Mouse (Mus musculus) midbrain, embryonic 14.5 days (tissue): ENCODE measurements at regions not wholly inside any gene's neighbourhood (a gene's known extent, or its start where the extent isn't known, plus 50 kb on each side); places are given as distances from the start of the nearest gene placed in this dataset.

ENCODE experiments used
- ATAC-seq: fragments of 200-750 bp; cut with Nextera tagmentation; 2 replicates; pipeline ENCODE4 v1.8.0; 2017; ENCODE audit warnings: moderate number of reproducible peaks, moderate library complexity; ENCODE audit not compliant: low FRiP score, low TSS enrichment
- DNase-seq: peaks from one replicate; pipeline ENCODE4 v3.0.0-alpha.2; 2015
- H3K27ac ChIP-seq: fragments of 300-500 bp; sonication (generic); replicated peaks from 2 replicates; pipeline ENCODE4 v1.5.1; 2014; ENCODE audit warnings: mild to moderate bottlenecking, low read depth, low read length, moderate library complexity
- H3K27me3 ChIP-seq: fragments of 300-500 bp; sonication (generic); 2 replicates; pipeline ENCODE4 v1.6.1; 2014; ENCODE audit warnings: low read length, control low read depth, mixed read lengths; ENCODE audit not compliant: control insufficient read depth, insufficient read depth
- H3K36me3 ChIP-seq: fragments of 300-500 bp; sonication (generic); 2 replicates; pipeline ENCODE4 v1.6.1; 2014; ENCODE audit warnings: low read length, control low read depth; ENCODE audit not compliant: control insufficient read depth, insufficient read depth
- H3K4me1 ChIP-seq: fragments of 300-500 bp; sonication (generic); 2 replicates; pipeline ENCODE4 v1.6.1; 2014; ENCODE audit warnings: mild to moderate bottlenecking, antibody characterized with exemption, low read length, control low read depth; ENCODE audit not compliant: control insufficient read depth, insufficient read depth
- H3K4me2 ChIP-seq: fragments of 300-500 bp; sonication (generic); 2 replicates; pipeline ENCODE4 v1.6.1; 2014; ENCODE audit warnings: mild to moderate bottlenecking, low read length, moderate library complexity
- H3K4me3 ChIP-seq: fragments of 300-500 bp; sonication (generic); replicated peaks from 2 replicates; pipeline ENCODE4 v1.5.1; 2014; ENCODE audit warnings: low read depth, low read length
- H3K9ac ChIP-seq: fragments of 300-500 bp; sonication (generic); replicated peaks from 2 replicates; pipeline ENCODE4 v1.6.1; 2014; ENCODE audit warnings: mild to moderate bottlenecking, low read length, moderate library complexity
- H3K9me3 ChIP-seq: fragments of 300-500 bp; sonication (generic); 2 replicates; pipeline ENCODE4 v1.6.1; 2016; ENCODE audit warnings: low read length, control low read depth, mixed read lengths; ENCODE audit not compliant: control insufficient read depth
- WGBS: fragments of 180-500 bp; shearing (Covaris S2); extraction: QIAGEN DNeasy Blood & Tissue Kit; methylation state at CpG from one replicate; pipeline ENCODE4 v1.1.7; 2014; 5-methylcytosine and 5-hydroxymethylcytosine counted together

DNA sequence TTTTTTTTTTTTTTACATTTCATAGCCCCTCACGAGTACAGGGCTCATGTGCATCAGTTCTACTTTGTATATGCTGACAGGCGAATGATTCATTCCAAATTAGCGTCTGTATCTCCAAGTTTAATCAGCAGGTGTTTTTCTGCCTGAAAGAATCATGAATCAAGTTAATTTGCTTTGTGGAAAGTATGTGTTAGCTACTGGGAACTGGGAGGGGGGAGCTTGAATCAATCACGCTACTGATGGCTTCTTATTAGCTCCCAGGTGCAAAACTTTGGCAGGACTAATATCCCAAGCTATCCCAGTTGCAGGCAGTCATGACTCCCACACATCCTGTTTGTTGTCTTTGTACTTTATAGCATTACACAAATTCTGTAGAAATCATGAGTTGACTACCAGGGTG is 165.7 kb downstream of the Postn start:
- no peak overlapping the region for H3K27ac ChIP-seq

DNA sequence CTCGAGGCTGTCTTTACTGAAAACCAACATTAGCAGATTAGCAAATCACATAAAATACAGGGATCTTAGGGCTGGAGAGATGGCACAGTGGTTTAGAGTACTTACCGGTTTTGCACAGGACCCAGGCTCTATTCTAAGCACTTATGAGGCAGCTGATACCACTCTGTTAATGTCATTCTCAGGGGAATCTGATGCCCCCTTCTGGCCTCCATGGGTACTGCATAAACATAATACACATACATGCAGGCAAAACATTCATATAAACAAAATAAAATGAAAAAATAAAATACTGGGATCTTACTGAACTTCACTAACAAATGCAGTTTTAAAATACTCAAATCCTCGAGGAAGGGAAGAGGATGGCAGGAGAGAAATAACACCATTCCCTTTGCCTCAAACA is 164.3 kb upstream of the Supt20 start:
- H3K27ac ChIP-seq = no peak overlapping the region
- H3K9ac ChIP-seq = no peak overlapping the region
- no peaks in the 10 kb centered on the region for H3K36me3 ChIP-seq
- H3K4me2 ChIP-seq = no peak overlapping the region
- H3K27me3 ChIP-seq = no peaks in the 10 kb centered on the region
- no peak overlapping the region for H3K4me3 ChIP-seq
- DNase-seq (no peak), ATAC-seq (no peak)
- WGBS = 85% methylated on average over 3 of the region's 3 CpGs
- H3K9me3 ChIP-seq = 0 out of 2 replicates have a peak, but pooled peaks cover 6% of the 10 kb centered on the region
- no peaks in the 10 kb centered on the region for H3K4me1 ChIP-seq

More for the DNA sequence above, 165.7 kb downstream of the Postn start:
- H3K36me3 ChIP-seq = no peaks in the 10 kb centered on the region
- DNase-seq (no peak), ATAC-seq (no peak)
- no peaks in the 10 kb centered on the region for H3K4me1 ChIP-seq
- H3K27me3 ChIP-seq = no peaks in the 10 kb centered on the region
- WGBS = 86% methylated on average over 4 of the region's 4 CpGs
- no peak overlapping the region for H3K9ac ChIP-seq
- H3K9me3 ChIP-seq = 0 out of 2 replicates have a peak, but pooled peaks cover 6% of the 10 kb centered on the region
- no peak overlapping the region for H3K4me3 ChIP-seq
- H3K4me2 ChIP-seq = no peak overlapping the region

- no peak for DNase-seq
- 58% methylated on average over 6 of the region's 6 CpGs for WGBS
These were observed 162.4 kb upstream of the Supt20 start for GRCm38 (mm10) chr3:54530251-54530650.

DNA sequence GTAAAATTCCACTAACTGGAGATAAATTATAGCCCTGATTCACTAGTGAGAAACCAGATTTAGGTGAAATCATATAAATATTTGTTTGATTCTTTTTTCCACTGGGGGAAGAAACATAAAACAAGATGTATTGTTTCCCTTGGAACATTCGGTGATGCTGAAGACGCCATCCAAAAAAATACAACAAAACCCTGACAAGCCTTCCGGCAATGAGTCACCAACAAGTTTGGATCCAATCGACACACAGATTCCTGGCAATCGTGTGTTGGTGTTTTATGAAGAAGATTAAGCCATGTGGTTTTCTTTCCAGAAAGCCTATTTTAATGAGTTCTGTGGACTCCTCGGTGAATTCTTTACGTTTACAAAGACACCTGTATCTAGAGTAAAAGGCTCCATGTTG is 157.2 kb upstream of the Supt20 start:
- DNase-seq (no peak), ATAC-seq (no peak)
- H3K4me2 ChIP-seq = no peak overlapping the region
- no peaks in the 10 kb centered on the region for H3K36me3 ChIP-seq
- H3K4me1 ChIP-seq = no peaks in the 10 kb centered on the region
- H3K9ac ChIP-seq = no peak overlapping the region
- WGBS = 83% methylated on average over 7 of the region's 7 CpGs
- H3K4me3 ChIP-seq = no peak overlapping the region
- no peaks in the 10 kb centered on the region for H3K9me3 ChIP-seq
- H3K27me3 ChIP-seq = no peaks in the 10 kb centered on the region
- H3K27ac ChIP-seq = no peak overlapping the region

More at GRCm38 (mm10) chr3:54530251-54530650, 162.4 kb upstream of the Supt20 start:
- H3K27me3 ChIP-seq = no peaks in the 10 kb centered on the region
- no peaks in the 10 kb centered on the region for H3K36me3 ChIP-seq
- no peak overlapping the region for H3K4me3 ChIP-seq
- no peak overlapping the region for H3K27ac ChIP-seq
- H3K9me3 ChIP-seq = 0 out of 2 replicates have a peak, but pooled peaks cover 6% of the 10 kb centered on the region
- no peak overlapping the region for H3K9ac ChIP-seq
- no peaks in the 10 kb centered on the region for H3K4me1 ChIP-seq
- no peak overlapping the region for H3K4me2 ChIP-seq
- ATAC-seq = no peak

DNA sequence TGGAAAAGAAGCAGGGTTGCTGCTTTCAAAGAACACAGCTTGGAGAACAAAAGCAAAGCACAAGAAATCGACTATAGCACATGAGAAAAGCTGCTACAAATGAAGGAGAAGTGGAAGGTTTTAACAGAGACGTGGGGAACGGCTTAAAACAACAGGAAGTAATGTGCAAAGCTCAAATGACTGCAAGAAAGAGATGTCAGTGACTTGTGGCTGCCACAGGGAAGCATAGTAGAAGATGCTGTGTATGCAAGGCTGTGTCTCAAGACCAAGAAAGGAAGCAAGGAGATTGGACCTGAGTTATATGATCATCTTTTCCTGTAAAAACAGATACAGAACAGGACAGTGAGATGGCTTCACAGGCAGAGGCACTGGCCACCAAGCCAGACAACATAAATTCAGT is 154.6 kb upstream of the Supt20 start:
- 71% methylated on average over 3 of the region's 3 CpGs for WGBS
- Histone ChIP-seq H3K9ac (no peak overlapping the region), H3K4me3 (no peak overlapping the region), H3K36me3 (no peaks in the 10 kb centered on the region), H3K9me3 (peaks cover 5% of the 10 kb centered on the region; the same call in 1 of the 2 replicates), H3K4me1 (no peaks in the 10 kb centered on the region), H3K27me3 (no peaks in the 10 kb centered on the region), H3K4me2 (no peak overlapping the region), H3K27ac (no peak overlapping the region)
- ATAC-seq (no peak), DNase-seq (no peak)

DNA sequence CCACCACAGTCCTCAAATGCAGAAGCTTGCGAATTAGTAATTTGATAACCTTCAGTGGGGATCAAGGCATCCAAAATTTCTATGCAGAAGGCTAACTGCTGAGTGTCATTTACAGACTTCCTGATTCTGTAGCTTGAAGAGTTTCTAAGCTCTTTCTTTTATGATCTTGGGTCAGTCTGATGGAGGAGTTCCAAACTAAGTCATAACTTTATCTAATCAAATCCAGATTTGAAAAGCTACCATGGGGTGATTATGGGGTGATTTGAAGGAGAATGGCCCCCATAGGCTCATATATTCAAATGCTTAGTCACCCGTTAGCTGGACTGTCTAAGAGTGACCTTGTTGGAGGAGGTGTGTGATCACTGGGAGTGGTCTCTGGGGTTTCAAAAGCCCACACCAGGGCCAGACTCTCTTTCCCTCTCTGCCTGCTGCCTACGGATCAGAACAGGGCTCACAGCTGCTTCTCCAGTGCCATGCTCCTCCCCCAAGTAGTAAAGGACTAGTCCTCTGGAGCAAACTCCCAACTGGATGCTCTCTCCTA is 152.0 kb upstream of the Supt20 start:
- peaks cover 5% of the 10 kb centered on the region; the same call in 1 of the 2 replicates for H3K9me3 ChIP-seq
- no peak overlapping the region for H3K4me3 ChIP-seq
- 72% methylated on average over 3 of the region's 3 CpGs for WGBS
- H3K36me3 ChIP-seq = no peaks in the 10 kb centered on the region
- no peak for ATAC-seq
- no peak for DNase-seq
- no peak overlapping the region for H3K27ac ChIP-seq
- H3K27me3 ChIP-seq = no peaks in the 10 kb centered on the region
- H3K4me2 ChIP-seq = no peak overlapping the region
- H3K9ac ChIP-seq = no peak overlapping the region
- no peaks in the 10 kb centered on the region for H3K4me1 ChIP-seq

GRCm38 (mm10) chr3:54541389-54541788 is 151.2 kb upstream of the Supt20 start:
- H3K27ac ChIP-seq = no peak overlapping the region
- H3K4me1 ChIP-seq = no peaks in the 10 kb centered on the region
- H3K9ac ChIP-seq = no peak overlapping the region
- H3K36me3 ChIP-seq = no peaks in the 10 kb centered on the region
- peaks cover 5% of the 10 kb centered on the region; the same call in 1 of the 2 replicates for H3K9me3 ChIP-seq
- no peaks in the 10 kb centered on the region for H3K27me3 ChIP-seq
- ATAC-seq = no peak
- WGBS = 93% methylated on average over 5 of the region's 5 CpGs
- no peak overlapping the region for H3K4me2 ChIP-seq
- H3K4me3 ChIP-seq = no peak overlapping the region
- no peak for DNase-seq

DNA sequence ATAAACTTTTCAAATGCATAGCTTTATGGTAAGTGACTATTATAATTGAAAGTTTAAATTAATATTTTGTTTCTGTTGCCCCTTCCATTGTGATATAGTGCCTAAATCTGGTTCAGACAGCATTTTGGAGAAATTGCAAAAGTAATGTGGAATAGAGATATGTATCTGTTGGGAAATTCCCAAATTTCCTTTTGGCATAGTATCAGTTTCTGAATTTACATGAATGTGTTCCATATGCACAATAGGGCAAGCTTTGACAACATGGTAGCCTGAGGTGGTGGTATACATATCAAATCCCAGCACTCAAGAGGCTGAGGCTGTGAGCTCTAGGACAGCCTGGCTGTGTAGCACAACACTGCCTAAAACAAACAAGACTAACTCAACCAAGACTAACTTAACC is 147.2 kb upstream of the Supt20 start:
- no peak overlapping the region for H3K9ac ChIP-seq
- H3K9me3 ChIP-seq = peaks cover 5% of the 10 kb centered on the region; the same call in 1 of the 2 replicates
- H3K36me3 ChIP-seq = no peaks in the 10 kb centered on the region
- no peak overlapping the region for H3K4me3 ChIP-seq
- no peak for ATAC-seq
- no peaks in the 10 kb centered on the region for H3K27me3 ChIP-seq
- H3K4me1 ChIP-seq = no peaks in the 10 kb centered on the region
- H3K27ac ChIP-seq = no peak overlapping the region
- no peak for DNase-seq
- no peak overlapping the region for H3K4me2 ChIP-seq

GRCm38 (mm10) chr3:54551908-54552307 is 140.7 kb upstream of the Supt20 start:
- ATAC-seq (no peak), DNase-seq (no peak)
- Histone ChIP-seq H3K4me1 (no peaks in the 10 kb centered on the region), H3K9me3 (no peaks in the 10 kb centered on the region), H3K27ac (no peak overlapping the region), H3K27me3 (no peaks in the 10 kb centered on the region), H3K36me3 (no peaks in the 10 kb centered on the region), H3K4me3 (no peak overlapping the region), H3K4me2 (no peak overlapping the region), H3K9ac (no peak overlapping the region)
- 84% methylated on average over 9 of the region's 9 CpGs for WGBS
